Mouse (Mus musculus) ES-Bruce4 (cell line): ENCODE data around the gene Lpar1.

Source experiments
- CTCF ChIP-seq: IDR thresholded peaks from one replicate; pipeline ENCODE4 v1.8.1; 2011; ENCODE audit warnings: low read depth, low read length
- POLR2A ChIP-seq: IDR thresholded peaks from one replicate; pipeline ENCODE4 v1.8.1; 2011; ENCODE audit warnings: low read length; ENCODE audit not compliant: insufficient read depth

DNA sequence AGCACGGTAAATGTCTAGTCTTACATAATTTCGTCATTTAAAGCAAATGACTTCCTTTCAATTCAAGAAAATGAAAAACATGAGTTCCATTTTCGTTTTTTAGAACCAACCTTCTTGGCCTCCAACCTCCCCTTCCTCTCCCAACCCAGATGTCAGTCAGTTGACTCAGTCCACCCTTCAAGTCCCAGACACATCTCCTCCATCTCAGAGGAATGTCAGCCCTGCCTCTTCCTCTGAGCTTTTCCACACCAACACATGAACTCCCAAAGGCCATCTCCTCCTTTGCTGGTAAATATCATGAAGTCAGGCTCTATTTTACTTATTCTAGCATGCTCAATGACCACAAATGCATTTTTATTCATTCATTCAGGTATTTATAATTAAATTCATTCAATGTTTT lies 10.5 kb downstream of the Lpar1 start:
- no peak for TF ChIP-seq POLR2A
- TF ChIP-seq CTCF = no peak
